In the genomic region with DNA sequence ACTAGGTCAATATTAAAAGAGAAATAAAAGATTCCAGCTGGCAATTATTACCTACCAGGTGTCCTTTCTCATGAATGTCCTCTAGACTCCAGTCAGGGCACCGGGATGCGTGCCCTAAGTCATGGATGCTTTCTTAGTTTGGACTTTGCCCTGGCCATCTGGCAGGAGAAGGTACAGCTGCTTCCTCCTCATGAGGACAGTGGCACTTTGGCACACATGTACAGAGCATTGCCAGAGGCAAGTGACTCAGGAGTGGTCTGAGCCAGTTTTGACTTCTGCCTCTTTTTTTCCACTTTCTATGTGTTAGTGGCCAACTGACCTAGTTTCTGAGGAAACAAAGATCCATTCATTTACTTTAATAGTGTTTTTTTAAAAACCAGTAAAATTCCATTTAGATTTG, we compare ENCODE assay signal across 10 mouse cellular contexts.
A peak's percentile ranks its signal among the peaks of the same experiment; 100 is the strongest.
DNase-seq lines count a peak whose midpoint lies in the region; ATAC-seq lines count a peak whose summit lies in the region.
"Had no signal": no experiment of that assay in that cellular context is flagged by ENCODE, and none has a peak within 500 bp of the region (broad histone marks: within the 10 kb centered on the region; RNA-seq: fewer than 3 reads in every experiment).

No protein-coding gene starts in this region.

- H3K9ac ChIP-seq in hindbrain, embryonic 16.5 days (ENCODE audit: low read depth, low read length) = no peak overlapping the region
- H3K9ac ChIP-seq in hindbrain, embryonic 12.5 days = no peak overlapping the region
- no peak overlapping the region for H3K9ac ChIP-seq in forebrain, embryonic 14.5 days (ENCODE audit: low read length)

- no peaks in the 10 kb centered on the region for H3K9me3 ChIP-seq in hindbrain, embryonic 16.5 days (ENCODE audit: control insufficient read depth, low read length)
- no peaks in the 10 kb centered on the region for H3K9me3 ChIP-seq in hindbrain, embryonic 12.5 days (replicated peaks)
- H3K9me3 ChIP-seq in forebrain, embryonic 14.5 days (replicated peaks; ENCODE audit: control insufficient read depth, low read length) = no peaks in the 10 kb centered on the region

- no peaks in the 10 kb centered on the region for H3K4me1 ChIP-seq in hindbrain, embryonic 16.5 days (ENCODE audit: control insufficient read depth, insufficient read depth, low read depth, low read length)
- H3K4me1 ChIP-seq in hindbrain, embryonic 12.5 days = no peaks in the 10 kb centered on the region
- H3K4me1 ChIP-seq in forebrain, embryonic 14.5 days (ENCODE audit: control insufficient read depth, insufficient read depth, low read length) = no peaks in the 10 kb centered on the region

- 78% methylated on average over 2 of the region's 2 CpGs for WGBS in hindbrain, embryonic 16.5 days
- 86% methylated on average over 2 of the region's 2 CpGs for WGBS in hindbrain, embryonic 12.5 days
- 98% methylated on average over 2 of the region's 2 CpGs for WGBS in forebrain, embryonic 14.5 days

- ATAC-seq in hindbrain, embryonic 16.5 days = peak; percentile 56; the same call in 1 of the 2 replicates
- no peak for ATAC-seq in hindbrain, embryonic 12.5 days (ENCODE audit: low FRiP score)
- no peak for ATAC-seq in forebrain, embryonic 14.5 days
- ATAC-seq: intestine, postnatal 0 days had no signal

- no peak overlapping the region for H3K4me2 ChIP-seq in hindbrain, embryonic 16.5 days (ENCODE audit: low read length)
- no peak overlapping the region for H3K4me2 ChIP-seq in hindbrain, embryonic 12.5 days (replicated peaks)
- H3K4me2 ChIP-seq in forebrain, embryonic 14.5 days (ENCODE audit: low read length) = no peak overlapping the region

- DNase-seq in cerebellum, adult 11-12 months = peak; percentile 16
- peak; percentile 12 for DNase-seq in gastrocnemius, postnatal 25 days
- DNase-seq in kidney, postnatal 14 days = peak; percentile 43
- no peak for DNase-seq in right cerebral cortex, postnatal 14 days
- DNase-seq in forebrain, embryonic 14.5 days (ENCODE audit: low spot score) = no peak
- no peak for DNase-seq in thymus, postnatal 25 days
- DNase-seq: thymus, adult 18-20 months had no signal

- no peak overlapping the region for H3K27ac ChIP-seq in hindbrain, embryonic 16.5 days (ENCODE audit: low read depth, low read length)
- H3K27ac ChIP-seq in hindbrain, embryonic 12.5 days = no peak overlapping the region
- H3K27ac ChIP-seq in forebrain, embryonic 14.5 days (ENCODE audit: low read depth, low read length) = no peak overlapping the region

- H3K4me3 ChIP-seq in hindbrain, embryonic 16.5 days (ENCODE audit: low read length) = no peak overlapping the region
- H3K4me3 ChIP-seq in hindbrain, embryonic 12.5 days = no peak overlapping the region
- no peak overlapping the region for H3K4me3 ChIP-seq in forebrain, embryonic 14.5 days (ENCODE audit: low read depth, low read length)

- no peaks in the 10 kb centered on the region for H3K27me3 ChIP-seq in hindbrain, embryonic 16.5 days (replicated peaks; ENCODE audit: control insufficient read depth, insufficient read depth, low read length)
- H3K27me3 ChIP-seq in hindbrain, embryonic 12.5 days = no peaks in the 10 kb centered on the region
- no peaks in the 10 kb centered on the region for H3K27me3 ChIP-seq in forebrain, embryonic 14.5 days (replicated peaks; ENCODE audit: control insufficient read depth, insufficient read depth, low read length)

- H3K36me3 ChIP-seq in hindbrain, embryonic 16.5 days (ENCODE audit: control insufficient read depth, insufficient read depth, low read length) = no peaks in the 10 kb centered on the region
- no peaks in the 10 kb centered on the region for H3K36me3 ChIP-seq in hindbrain, embryonic 12.5 days
- H3K36me3 ChIP-seq in forebrain, embryonic 14.5 days (ENCODE audit: control insufficient read depth, insufficient read depth, low read length) = no peaks in the 10 kb centered on the region

Comparison
In these comparisons a context has a peak if more than half of its experiments do, and no peak if none do; other contexts are left out.
1. DNase-seq: peak in cerebellum, adult 11-12 months (single experiment), gastrocnemius, postnatal 25 days (single experiment) and kidney, postnatal 14 days (single experiment); none in right cerebral cortex, postnatal 14 days (single experiment), forebrain, embryonic 14.5 days (single experiment) and thymus, postnatal 25 days (single experiment).